Mouse (Mus musculus): Measurements from ENCODE around the gene Apol6.

GRCm38 (mm10) chr15:77065259-77065852 is 20.8 kb downstream of the Apol6 start:
- TF ChIP-seq POLR2A (IDR thresholded peaks at IDR 0.05; ENCODE audit: insufficient read depth, low read depth, low read length) (no peak), CTCF (IDR thresholded peaks at IDR 0.05) (no peak), EP300 (IDR thresholded peaks at IDR 0.05; ENCODE audit: insufficient read depth, low read depth, low read length) (no peak)

Data from heart, adult 2 months (tissue).